Mouse (Mus musculus) spleen, adult 2 months (tissue): ENCODE results near the gene Krtap1-4.
"Not testable (repeated sequence)": the region's sequence is repeated elsewhere in the genome, so short reads cannot be mapped to it uniquely, and the experiment has no call there.

Experiments used
- CTCF ChIP-seq: fragments of 200-500 bp; IDR thresholded peaks from 2 replicates; pipeline ENCODE4 v1.5.1; 2011; ENCODE audit warnings: mild to moderate bottlenecking, inconsistent platforms; ENCODE audit not compliant: insufficient read depth, insufficient read length, insufficient replicate concordance; ENCODE audit errors: extremely low read depth
- POLR2A ChIP-seq: fragments of 200-500 bp; IDR thresholded peaks from 2 replicates; pipeline ENCODE4 v1.6.1; 2011; ENCODE audit warnings: low read depth, low read length, inconsistent platforms

DNA sequence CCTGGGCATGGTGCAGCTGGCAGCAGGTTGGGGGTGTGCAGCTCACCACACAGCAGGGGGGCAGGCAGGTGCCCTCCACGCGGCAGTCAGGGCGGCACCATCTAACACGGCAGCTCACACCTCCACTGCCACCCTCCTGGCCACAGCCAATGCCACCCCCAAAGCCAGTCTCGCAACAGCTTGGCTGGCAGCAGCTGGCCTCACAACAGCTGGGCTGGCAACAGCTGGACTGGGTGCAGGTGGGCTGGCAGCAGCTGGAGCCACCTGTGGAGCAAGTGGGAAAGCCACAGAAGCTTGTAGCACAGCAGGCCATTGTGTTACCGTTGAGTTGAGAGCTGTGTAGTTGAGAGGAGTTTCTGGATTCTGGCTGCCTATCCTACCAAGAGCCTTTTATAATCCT lies 14.3 kb upstream of the Krtap1-4 start, which contains the start of gene Krtap9-3:
- TF ChIP-seq CTCF, POLR2A: not testable (repeated sequence)
